Mouse (Mus musculus): ENCODE results near the gene Grip1. TPM values are rescaled to one million over a fixed set of nuclear protein-coding genes. Genes with fewer than 3 reads are reported as not detected.
A peak's percentile ranks its signal among the peaks of the same experiment; 100 is the strongest.

Grip1 gene
- polyA plus RNA-seq, 1 experiment from 2014 or later: 17.8 TPM

DNA sequence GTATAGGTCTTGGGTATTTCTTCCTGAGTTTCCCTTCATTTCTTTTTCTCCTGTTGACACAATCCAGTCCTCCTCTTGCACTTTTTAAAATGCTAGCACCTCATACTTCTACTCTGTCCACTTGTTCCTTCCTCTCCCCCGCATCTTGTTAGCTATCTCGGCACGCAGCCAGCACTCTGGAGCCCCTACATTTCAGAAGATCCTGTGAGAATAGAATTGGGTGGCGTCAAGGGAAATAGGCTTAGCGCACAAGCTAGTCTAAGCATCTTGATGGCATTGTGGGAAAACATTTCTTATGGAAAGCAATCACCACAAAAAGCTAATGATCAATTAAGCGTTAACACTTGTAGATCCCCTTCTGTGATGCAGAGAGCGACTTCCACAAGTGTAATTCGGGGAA lies 512.7 kb downstream of the Grip1 start:
- WGBS: 78% methylated on average over 8 of the region's 8 CpGs
- H3K27me3 ChIP-seq (ENCODE audit: control insufficient read depth, insufficient read depth, low read length): no peaks in the 10 kb centered on the region
- H3K4me2 ChIP-seq (ENCODE audit: low read length): no peak overlapping the region
- H3K9me3 ChIP-seq (ENCODE audit: control insufficient read depth, low read length): no peaks in the 10 kb centered on the region
- no peak for ATAC-seq (ENCODE audit: low FRiP score, low TSS enrichment)
- no peak overlapping the region for H3K27ac ChIP-seq (replicated peaks; ENCODE audit: low read depth, low read length)
- no peaks in the 10 kb centered on the region for H3K36me3 ChIP-seq (ENCODE audit: control insufficient read depth, insufficient read depth, low read length)
- H3K4me3 ChIP-seq (replicated peaks; ENCODE audit: low read depth, low read length): no peak overlapping the region
- H3K9ac ChIP-seq (replicated peaks; ENCODE audit: low read length): no peak overlapping the region
- no peak for DNase-seq
- H3K4me1 ChIP-seq (ENCODE audit: control insufficient read depth, insufficient read depth, low read length): no peaks in the 10 kb centered on the region

DNA sequence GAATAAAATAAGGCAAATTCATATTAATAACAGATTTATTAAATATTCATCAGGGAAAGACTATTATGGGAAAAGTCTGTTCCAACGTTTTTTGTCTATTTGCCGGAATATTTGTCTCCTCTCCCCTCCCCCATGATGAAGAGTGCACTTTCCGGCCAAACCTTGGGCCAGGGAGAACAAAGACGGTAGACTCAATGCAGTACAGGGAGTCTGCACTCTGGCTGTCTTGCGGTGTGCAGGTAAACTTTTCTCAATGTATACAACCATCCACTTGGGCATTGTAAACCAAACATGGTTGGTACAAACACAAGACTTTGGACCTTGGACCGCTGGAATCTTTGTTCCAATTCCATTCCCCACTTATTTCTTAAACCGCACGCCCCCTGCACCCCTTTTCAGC lies 525.8 kb downstream of the Grip1 start:
- Histone ChIP-seq H3K27me3 (ENCODE audit: control insufficient read depth, insufficient read depth, low read length) (no peaks in the 10 kb centered on the region), H3K27ac (replicated peaks; ENCODE audit: low read depth, low read length) (0 out of 2 replicates have a peak overlapping the region, but pooled peaks have one; percentile 6), H3K9me3 (ENCODE audit: control insufficient read depth, low read length) (no peaks in the 10 kb centered on the region), H3K9ac (replicated peaks; ENCODE audit: low read length) (no peak overlapping the region), H3K4me1 (ENCODE audit: control insufficient read depth, insufficient read depth, low read length) (no peaks in the 10 kb centered on the region), H3K4me2 (ENCODE audit: low read length) (no peak overlapping the region), H3K36me3 (ENCODE audit: control insufficient read depth, insufficient read depth, low read length) (no peaks in the 10 kb centered on the region), H3K4me3 (replicated peaks; ENCODE audit: low read depth, low read length) (no peak overlapping the region)
- 47% methylated on average over 8 of the region's 8 CpGs for WGBS
- DNase-seq: peak; percentile 26
- ATAC-seq (ENCODE audit: low FRiP score, low TSS enrichment): no peak

DNA sequence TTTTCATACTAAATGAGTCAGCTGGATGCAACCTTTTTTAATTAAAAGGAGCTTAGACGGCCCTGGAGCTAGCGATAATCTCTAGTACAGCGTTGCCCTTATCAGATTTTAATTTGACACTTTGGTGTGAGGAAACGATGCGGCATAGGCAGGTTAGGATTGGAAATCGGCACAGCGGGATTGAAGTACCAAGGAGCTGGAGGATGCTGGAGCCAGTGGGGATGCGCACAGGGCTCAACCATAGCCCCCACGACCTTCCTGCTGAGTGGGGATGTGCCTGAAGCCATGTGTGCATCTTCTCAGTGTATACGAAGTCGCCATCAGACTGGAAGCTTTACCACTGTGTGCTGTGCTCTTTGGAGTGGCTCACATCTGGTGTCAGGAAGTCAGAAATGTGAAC lies 526.4 kb downstream of the Grip1 start:
- no peak for ATAC-seq (ENCODE audit: low FRiP score, low TSS enrichment)
- peak overlapping the region; percentile 66 for H3K27ac ChIP-seq (replicated peaks; ENCODE audit: low read depth, low read length)
- no peaks in the 10 kb centered on the region for H3K27me3 ChIP-seq (ENCODE audit: control insufficient read depth, insufficient read depth, low read length)
- 24% methylated on average over 11 of the region's 11 CpGs for WGBS
- peak overlapping the region; percentile 21; the same call in 1 of the 2 replicates for H3K4me2 ChIP-seq (ENCODE audit: low read length)
- no peak overlapping the region for H3K9ac ChIP-seq (replicated peaks; ENCODE audit: low read length)
- no peak overlapping the region for H3K4me3 ChIP-seq (replicated peaks; ENCODE audit: low read depth, low read length)
- no peaks in the 10 kb centered on the region for H3K36me3 ChIP-seq (ENCODE audit: control insufficient read depth, insufficient read depth, low read length)
- H3K9me3 ChIP-seq (ENCODE audit: control insufficient read depth, low read length): no peaks in the 10 kb centered on the region
- H3K4me1 ChIP-seq (ENCODE audit: control insufficient read depth, insufficient read depth, low read length): no peaks in the 10 kb centered on the region
- DNase-seq: peak; percentile 46

DNA sequence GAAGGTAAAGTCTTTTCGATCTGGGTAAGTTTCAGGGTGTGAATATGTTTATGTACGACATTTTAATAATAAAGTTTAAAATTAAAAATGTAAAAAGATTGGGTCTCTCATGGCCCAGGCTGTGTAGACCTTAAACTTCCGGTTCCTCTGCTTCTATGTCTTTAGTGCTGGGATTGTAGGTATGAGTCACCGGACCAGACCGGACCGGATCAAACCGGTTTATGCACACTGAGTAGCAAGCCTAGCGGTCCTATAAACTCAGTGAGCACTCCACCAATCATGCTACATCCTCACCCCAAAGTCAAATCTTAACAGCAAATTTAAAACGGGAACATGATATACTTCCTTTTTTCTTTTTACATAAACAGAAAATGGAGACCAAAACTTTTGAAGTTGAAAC lies 530.7 kb downstream of the Grip1 start:
- no peak overlapping the region for H3K27ac ChIP-seq (replicated peaks; ENCODE audit: low read depth, low read length)
- no peak for ATAC-seq (ENCODE audit: low FRiP score, low TSS enrichment)
- DNase-seq: no peak
- WGBS: 94% methylated on average over 9 of the region's 9 CpGs
- no peak overlapping the region for H3K4me2 ChIP-seq (ENCODE audit: low read length)
- H3K9me3 ChIP-seq (ENCODE audit: control insufficient read depth, low read length): no peaks in the 10 kb centered on the region
- H3K4me1 ChIP-seq (ENCODE audit: control insufficient read depth, insufficient read depth, low read length): no peaks in the 10 kb centered on the region
- no peak overlapping the region for H3K4me3 ChIP-seq (replicated peaks; ENCODE audit: low read depth, low read length)
- no peak overlapping the region for H3K9ac ChIP-seq (replicated peaks; ENCODE audit: low read length)
- peaks cover 5% of the 10 kb centered on the region; the same call in 1 of the 2 replicates for H3K36me3 ChIP-seq (ENCODE audit: control insufficient read depth, insufficient read depth, low read length)
- H3K27me3 ChIP-seq (ENCODE audit: control insufficient read depth, insufficient read depth, low read length): no peaks in the 10 kb centered on the region

DNA sequence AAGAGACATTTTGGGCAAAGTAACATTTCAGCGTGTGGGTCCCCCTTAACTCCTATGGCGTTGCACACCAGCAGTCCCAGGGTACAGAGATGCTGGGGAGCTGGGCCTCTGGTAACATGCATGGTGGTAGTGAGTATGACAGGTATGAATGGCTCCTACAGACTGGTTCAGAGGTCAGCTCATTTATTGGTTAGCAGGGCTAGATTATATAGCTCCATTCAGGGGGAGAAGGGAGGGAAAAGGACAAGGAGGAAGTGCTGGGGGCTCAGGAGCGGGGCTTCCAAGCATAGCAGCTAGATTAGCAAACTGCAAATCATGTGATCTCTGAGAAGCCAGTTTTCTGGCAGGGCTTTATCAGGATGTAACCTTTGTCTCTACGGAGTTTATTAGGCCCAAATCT lies 544.8 kb downstream of the Grip1 start:
- Histone ChIP-seq H3K27me3 (ENCODE audit: control insufficient read depth, insufficient read depth, low read length) (no peaks in the 10 kb centered on the region), H3K36me3 (ENCODE audit: control insufficient read depth, insufficient read depth, low read length) (0 out of 2 replicates have a peak, but pooled peaks cover 8% of the 10 kb centered on the region), H3K9ac (replicated peaks; ENCODE audit: low read length) (no peak overlapping the region), H3K4me3 (replicated peaks; ENCODE audit: low read depth, low read length) (no peak overlapping the region), H3K9me3 (ENCODE audit: control insufficient read depth, low read length) (no peaks in the 10 kb centered on the region), H3K4me2 (ENCODE audit: low read length) (no peak overlapping the region), H3K27ac (replicated peaks; ENCODE audit: low read depth, low read length) (no peak overlapping the region), H3K4me1 (ENCODE audit: control insufficient read depth, insufficient read depth, low read length) (0 out of 2 replicates have a peak, but pooled peaks cover 4% of the 10 kb centered on the region)
- DNase-seq: no peak
- ATAC-seq (ENCODE audit: low FRiP score, low TSS enrichment): no peak
- 91% methylated on average over 4 of the region's 4 CpGs for WGBS

DNA sequence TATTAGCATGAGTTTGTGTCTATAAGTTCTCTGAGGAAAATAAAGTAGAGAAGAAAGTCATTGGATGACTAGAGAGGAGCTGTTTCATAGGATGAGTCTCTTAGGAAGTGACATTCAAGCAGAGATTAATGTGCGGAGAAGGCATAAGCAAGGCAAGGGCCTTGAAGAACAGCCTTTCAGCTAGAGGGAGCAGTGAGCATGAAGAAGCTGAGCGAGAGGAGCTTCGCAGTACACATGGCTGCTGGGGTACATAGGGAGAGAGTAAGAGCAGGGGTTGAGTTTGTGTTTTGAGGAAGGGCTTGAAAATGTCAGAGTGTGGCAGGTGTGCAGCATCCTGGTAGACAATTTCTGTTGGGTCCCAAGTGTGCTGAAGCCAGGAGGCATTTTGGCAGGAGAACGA lies 548.5 kb downstream of the Grip1 start:
- H3K27ac ChIP-seq (replicated peaks; ENCODE audit: low read depth, low read length): no peak overlapping the region
- H3K4me3 ChIP-seq (replicated peaks; ENCODE audit: low read depth, low read length): no peak overlapping the region
- no peaks in the 10 kb centered on the region for H3K9me3 ChIP-seq (ENCODE audit: control insufficient read depth, low read length)
- no peak overlapping the region for H3K9ac ChIP-seq (replicated peaks; ENCODE audit: low read length)
- 95% methylated on average over 4 of the region's 4 CpGs for WGBS
- H3K4me1 ChIP-seq (ENCODE audit: control insufficient read depth, insufficient read depth, low read length): 0 out of 2 replicates have a peak, but pooled peaks cover 4% of the 10 kb centered on the region
- H3K4me2 ChIP-seq (ENCODE audit: low read length): no peak overlapping the region
- H3K36me3 ChIP-seq (ENCODE audit: control insufficient read depth, insufficient read depth, low read length): 0 out of 2 replicates have a peak, but pooled peaks cover 8% of the 10 kb centered on the region
- H3K27me3 ChIP-seq (ENCODE audit: control insufficient read depth, insufficient read depth, low read length): no peaks in the 10 kb centered on the region
- ATAC-seq (ENCODE audit: low FRiP score, low TSS enrichment): no peak
- DNase-seq: no peak

DNA sequence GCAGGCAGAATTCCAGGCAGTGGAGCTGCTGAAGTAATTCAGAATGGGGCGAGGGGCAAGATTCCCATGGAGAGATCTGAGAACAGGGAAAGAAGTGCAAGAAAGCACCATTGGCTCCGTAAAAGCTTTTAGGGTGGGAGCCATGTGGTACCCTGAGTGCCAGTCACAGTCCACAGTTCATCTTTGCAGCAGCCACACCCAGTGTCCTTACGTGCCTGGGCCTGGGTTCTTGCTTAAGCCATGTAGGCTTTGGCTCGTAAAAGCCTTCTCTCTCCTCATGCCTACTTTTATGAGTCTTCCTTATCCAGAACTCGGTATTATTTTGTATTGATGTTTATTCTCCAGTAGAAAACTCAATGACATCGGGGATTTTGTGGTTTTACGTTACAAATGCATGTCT lies 550.5 kb downstream of the Grip1 start:
- H3K36me3 ChIP-seq (ENCODE audit: control insufficient read depth, insufficient read depth, low read length): 0 out of 2 replicates have a peak, but pooled peaks cover 8% of the 10 kb centered on the region
- ATAC-seq (ENCODE audit: low FRiP score, low TSS enrichment): no peak
- no peak overlapping the region for H3K27ac ChIP-seq (replicated peaks; ENCODE audit: low read depth, low read length)
- no peaks in the 10 kb centered on the region for H3K27me3 ChIP-seq (ENCODE audit: control insufficient read depth, insufficient read depth, low read length)
- DNase-seq: no peak
- 0 out of 2 replicates have a peak, but pooled peaks cover 4% of the 10 kb centered on the region for H3K4me1 ChIP-seq (ENCODE audit: control insufficient read depth, insufficient read depth, low read length)
- no peak overlapping the region for H3K4me2 ChIP-seq (ENCODE audit: low read length)
- no peaks in the 10 kb centered on the region for H3K9me3 ChIP-seq (ENCODE audit: control insufficient read depth, low read length)
- WGBS: 94% methylated on average over 7 of the region's 7 CpGs
- H3K4me3 ChIP-seq (replicated peaks; ENCODE audit: low read depth, low read length): no peak overlapping the region
- H3K9ac ChIP-seq (replicated peaks; ENCODE audit: low read length): no peak overlapping the region

DNA sequence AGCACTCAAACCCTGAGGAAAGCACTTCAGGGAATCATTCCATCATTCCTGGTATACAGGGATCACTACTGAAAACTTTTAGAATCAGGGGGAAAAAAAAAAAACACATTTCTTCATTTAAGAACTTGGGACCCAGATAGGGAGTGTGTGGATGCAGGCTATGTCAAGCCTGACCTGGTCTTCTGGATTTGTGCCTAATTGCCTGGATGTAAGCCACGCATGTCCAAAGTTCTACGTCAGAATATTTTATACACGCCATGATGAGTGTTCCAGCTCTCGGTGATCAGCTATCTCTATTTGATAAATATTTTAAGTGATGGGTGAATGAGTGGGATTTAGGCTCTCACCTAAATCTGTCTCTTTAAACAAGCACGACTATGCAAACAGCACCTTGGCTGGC lies 552.0 kb downstream of the Grip1 start:
- Histone ChIP-seq H3K27ac (replicated peaks; ENCODE audit: low read depth, low read length) (no peak overlapping the region), H3K36me3 (ENCODE audit: control insufficient read depth, insufficient read depth, low read length) (peaks cover 9% of the 10 kb centered on the region; the same call in 1 of the 2 replicates), H3K27me3 (ENCODE audit: control insufficient read depth, insufficient read depth, low read length) (no peaks in the 10 kb centered on the region), H3K9ac (replicated peaks; ENCODE audit: low read length) (no peak overlapping the region), H3K4me2 (ENCODE audit: low read length) (no peak overlapping the region), H3K9me3 (ENCODE audit: control insufficient read depth, low read length) (no peaks in the 10 kb centered on the region), H3K4me3 (replicated peaks; ENCODE audit: low read depth, low read length) (no peak overlapping the region), H3K4me1 (ENCODE audit: control insufficient read depth, insufficient read depth, low read length) (no peaks in the 10 kb centered on the region)
- WGBS: 87% methylated on average over 5 of the region's 5 CpGs
- DNase-seq (no peak), ATAC-seq (ENCODE audit: low FRiP score, low TSS enrichment) (no peak)

DNA sequence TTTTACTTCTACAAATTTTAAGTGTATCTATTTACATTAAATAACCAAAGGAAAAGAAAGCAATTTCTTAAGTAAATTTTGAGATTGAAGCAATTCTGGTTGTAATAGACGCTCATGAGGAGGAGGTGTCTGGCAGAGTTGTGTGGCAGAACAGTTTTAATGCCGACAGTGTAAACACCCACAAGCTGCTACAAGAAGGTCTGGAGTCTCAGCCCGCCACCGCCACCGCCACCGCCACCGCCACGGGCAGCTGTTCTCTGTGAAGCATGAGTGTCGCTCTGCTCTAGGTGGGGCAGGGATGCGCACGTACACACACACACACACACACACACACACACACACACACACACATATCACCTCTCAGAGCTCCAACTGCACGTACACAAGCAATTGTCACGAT lies 558.7 kb downstream of the Grip1 start:
- Histone ChIP-seq H3K4me2 (ENCODE audit: low read length) (no peak overlapping the region), H3K9me3 (ENCODE audit: control insufficient read depth, low read length) (no peaks in the 10 kb centered on the region), H3K27ac (replicated peaks; ENCODE audit: low read depth, low read length) (no peak overlapping the region), H3K36me3 (ENCODE audit: control insufficient read depth, insufficient read depth, low read length) (peaks cover 8% of the 10 kb centered on the region; the same call in 1 of the 2 replicates), H3K4me1 (ENCODE audit: control insufficient read depth, insufficient read depth, low read length) (no peaks in the 10 kb centered on the region), H3K4me3 (replicated peaks; ENCODE audit: low read depth, low read length) (no peak overlapping the region), H3K9ac (replicated peaks; ENCODE audit: low read length) (no peak overlapping the region), H3K27me3 (ENCODE audit: control insufficient read depth, insufficient read depth, low read length) (no peaks in the 10 kb centered on the region)
- 96% methylated on average over 13 of the region's 13 CpGs for WGBS
- DNase-seq (no peak), ATAC-seq (ENCODE audit: low FRiP score, low TSS enrichment) (no peak)
